Mouse (Mus musculus): ENCODE results near the gene Clec2l.

Gene Clec2l

DNA sequence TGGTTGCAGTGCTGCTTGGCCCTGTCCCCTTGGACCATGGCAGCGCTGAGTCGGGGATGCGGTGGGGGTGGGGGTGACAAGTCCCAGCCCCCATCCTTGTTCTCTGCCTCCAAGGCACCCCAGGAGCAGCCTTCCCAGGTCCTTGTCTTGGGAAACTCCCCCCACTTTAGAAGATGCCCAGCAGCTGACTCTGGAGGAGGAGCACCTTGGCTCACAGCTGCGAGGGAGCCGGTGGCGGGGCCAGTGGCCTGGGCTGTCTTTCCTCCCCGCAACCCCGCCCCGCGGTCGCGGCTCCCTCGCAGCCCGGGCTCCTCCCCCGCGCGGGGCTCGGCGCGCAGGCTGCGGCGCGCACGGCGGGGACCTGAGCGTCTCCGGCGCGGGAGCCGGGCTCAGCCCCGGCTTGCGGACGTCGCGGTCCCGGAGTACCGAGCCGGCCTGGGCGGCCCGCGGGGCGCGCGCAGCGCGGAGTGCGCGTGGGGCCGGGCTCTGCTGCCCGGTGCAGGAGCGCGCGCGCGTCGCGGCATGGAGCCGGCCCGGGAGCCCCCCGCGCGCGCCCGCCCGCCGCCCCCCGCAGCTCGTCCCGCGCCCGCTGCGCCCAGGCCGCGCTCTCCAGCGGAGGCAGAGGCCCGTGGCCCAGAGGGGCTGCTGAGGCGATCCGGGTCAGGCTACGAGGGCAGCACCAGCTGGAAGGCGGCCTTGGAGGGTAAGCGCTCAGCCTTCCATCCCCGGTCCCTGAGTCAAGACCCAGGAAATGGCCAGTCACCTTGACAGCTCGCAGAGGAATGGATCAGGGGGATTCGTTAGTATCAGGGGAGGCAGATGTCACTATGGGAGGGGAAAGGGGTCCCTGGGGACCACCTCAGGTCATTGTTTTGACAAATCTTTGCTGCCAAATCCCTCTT, at the start of gene Clec2l:
Gene Clec2l (plus strand): TSS at position 356 of the 902 bp plus-strand sequence.
- peak in 1 of 2 experiments; percentile 31 for DNase-seq (ENCODE audit: low spot score in 2 of 2)

DNA sequence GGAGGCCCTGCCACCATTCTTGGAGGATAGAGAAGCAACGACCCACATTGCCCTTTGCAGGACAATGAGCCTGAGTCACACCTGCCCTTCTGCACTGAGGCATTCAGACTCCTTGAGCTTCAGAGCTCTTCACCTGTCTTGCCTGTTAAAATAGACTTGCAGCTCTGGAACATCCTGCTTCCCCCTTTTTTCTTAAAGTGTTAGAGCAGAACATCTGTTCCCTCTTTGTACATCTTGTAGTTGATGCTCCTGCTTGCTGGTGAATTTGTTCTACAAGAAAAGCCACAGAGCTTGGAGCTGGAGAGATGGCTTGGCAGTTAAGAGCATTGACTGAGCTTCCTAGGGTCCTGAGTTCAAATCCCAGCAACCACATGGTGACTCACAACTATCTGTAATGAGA, 40.5 kb upstream of the Clec2l start:
- peak in 1 of 2 experiments; percentile 32 for DNase-seq (ENCODE audit: low spot score in 2 of 2)

DNA sequence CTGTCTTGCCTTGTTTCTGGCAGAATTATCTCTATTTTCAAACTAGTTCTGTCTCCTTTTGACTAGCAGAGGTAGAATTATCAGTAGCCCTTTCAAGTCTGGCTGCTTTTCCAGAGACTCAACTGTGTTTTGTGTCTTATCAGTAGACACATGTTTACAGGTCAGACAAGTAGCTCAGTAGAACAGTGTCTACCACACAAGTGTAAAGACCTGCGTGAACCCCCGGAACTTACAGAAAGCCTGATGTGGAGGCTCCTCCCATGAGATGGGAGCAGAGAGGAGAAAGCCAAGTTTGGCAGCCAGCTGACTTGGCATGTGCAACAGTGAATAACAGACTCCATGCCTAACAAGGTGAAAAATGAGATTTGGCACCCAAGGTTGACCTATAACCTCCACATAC, 39.4 kb upstream of the Clec2l start:
- DNase-seq (ENCODE audit: low spot score in 2 of 2), result no peak

- no peak for DNase-seq (ENCODE audit: low spot score in 2 of 2)
Measured at GRCm38 (mm10) chr6:38624439-38624838, 38.4 kb upstream of the Clec2l start.

GRCm38 (mm10) chr6:38626086-38626485, 36.8 kb upstream of the Clec2l start:
- DNase-seq (ENCODE audit: low spot score in 2 of 2), result no peak

DNA sequence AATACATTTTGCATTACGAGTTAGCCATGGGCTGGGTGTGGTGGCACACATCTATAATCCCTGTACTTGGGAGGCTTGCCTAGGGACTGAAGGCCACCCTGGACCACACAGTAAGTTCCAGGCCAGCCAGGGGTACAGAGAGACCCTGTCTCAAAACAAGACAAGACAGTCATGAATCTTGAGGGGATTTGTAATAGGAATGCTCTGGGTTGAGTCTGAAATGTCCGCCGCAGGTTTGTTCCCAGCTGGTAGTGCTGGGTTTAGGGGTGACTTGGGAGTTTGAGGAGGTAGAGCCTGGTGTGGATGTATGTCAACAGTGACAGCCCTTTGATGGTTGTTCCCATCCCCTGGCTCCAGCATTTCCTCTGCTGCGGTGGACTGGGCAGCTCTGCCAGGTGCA, 35.8 kb upstream of the Clec2l start:
- no peak for DNase-seq (ENCODE audit: low spot score in 2 of 2)

GRCm38 (mm10) chr6:38627486-38627885, 35.4 kb upstream of the Clec2l start:
- DNase-seq (ENCODE audit: low spot score in 2 of 2), result no peak

DNA sequence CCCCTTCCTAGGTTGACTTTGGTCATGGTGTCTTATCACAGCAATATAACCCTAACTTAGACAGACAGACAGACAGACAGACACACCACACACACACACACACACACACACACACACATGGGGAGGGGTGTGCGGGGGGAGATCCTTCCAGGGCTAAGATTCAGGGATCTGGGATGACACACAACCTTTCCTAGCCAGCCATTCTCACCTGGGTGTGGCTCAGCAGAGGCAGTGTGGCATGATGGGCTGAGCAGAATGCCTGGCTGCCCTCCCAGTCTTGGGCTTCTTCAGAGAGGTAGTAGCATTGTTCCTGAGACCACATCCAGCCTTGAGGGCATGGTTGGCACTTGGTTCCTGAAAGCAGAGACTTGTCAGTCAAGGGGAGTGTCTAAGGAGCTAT, 33.3 kb upstream of the Clec2l start:
- DNase-seq (ENCODE audit: low spot score in 2 of 2), result no peak

DNA sequence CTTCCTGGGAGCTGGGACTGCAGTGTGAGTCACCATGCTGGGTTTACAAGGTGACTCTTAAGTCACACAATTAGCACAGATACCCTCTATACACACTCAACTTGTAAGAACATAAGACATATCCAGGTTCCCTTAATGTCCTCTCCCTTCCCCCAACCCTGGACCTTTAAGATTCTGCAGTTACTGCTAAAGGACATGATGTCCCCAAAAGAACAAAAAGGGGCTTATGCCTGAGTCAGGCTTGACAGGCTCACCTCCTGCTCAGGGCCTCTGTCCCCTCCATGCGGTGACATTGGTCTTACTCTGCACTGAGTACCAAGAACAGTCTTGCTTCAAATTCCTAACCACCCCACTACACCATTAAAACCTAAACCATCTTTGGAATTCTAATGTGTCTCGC, 30.0 kb upstream of the Clec2l start:
- DNase-seq (ENCODE audit: low spot score in 2 of 2), result no peak

DNA sequence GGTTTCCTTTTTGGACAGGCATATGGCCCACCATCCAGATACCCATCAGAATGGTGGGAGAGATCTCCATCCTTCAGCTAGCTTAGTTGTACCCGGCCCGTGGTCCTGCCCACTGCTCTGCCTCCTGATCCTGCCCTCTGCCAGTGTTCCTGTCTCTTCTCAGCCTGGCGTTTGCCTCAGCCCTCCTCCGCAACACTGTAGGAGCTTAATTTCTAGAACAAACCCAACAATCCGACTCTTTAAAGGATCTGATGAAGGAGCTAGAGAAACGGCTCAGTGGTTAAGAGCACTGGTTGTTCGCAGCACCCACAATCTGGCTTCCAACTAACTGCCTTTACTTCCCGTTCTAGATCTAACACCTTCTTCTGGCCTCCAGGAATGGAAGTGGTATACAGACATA, 28.4 kb upstream of the Clec2l start:
- no peak for DNase-seq (ENCODE audit: low spot score in 2 of 2)

GRCm38 (mm10) chr6:38635941-38636851, 26.7 kb upstream of the Clec2l start:
- no peak for DNase-seq (ENCODE audit: low spot score in 2 of 2)

GRCm38 (mm10) chr6:38636852-38637618, 25.8 kb upstream of the Clec2l start, which contains the start of gene Klrg2:
Klrg2 (minus strand) TSS chr6:38637242.
- peak in 1 of 2 experiments; percentile 18 for DNase-seq (ENCODE audit: low spot score in 2 of 2)

DNA sequence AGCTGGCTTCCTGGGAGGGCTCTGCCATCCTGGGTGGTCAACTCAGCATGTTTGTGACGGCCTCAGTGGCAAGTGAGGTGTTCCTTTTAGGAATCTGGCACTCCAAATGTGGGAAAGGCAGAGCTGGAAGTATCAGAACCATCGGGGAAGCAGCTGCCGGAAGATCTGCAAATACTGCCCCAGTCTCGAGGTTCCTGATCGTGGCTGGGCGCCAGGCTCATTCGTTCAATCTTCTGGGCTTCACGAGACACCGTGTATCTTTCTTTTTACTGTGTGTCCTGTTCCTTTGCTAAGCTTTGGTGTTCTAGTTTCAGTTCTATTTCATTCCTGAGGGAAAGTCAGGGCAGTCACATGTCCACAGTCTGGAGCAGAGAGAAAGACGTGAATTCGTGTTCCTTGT, 22.5 kb upstream of the Clec2l start:
- no peak for DNase-seq (ENCODE audit: low spot score in 2 of 2)

GRCm38 (mm10) chr6:38641228-38641627, 21.6 kb upstream of the Clec2l start:
- no peak for DNase-seq (ENCODE audit: low spot score in 2 of 2)

DNA sequence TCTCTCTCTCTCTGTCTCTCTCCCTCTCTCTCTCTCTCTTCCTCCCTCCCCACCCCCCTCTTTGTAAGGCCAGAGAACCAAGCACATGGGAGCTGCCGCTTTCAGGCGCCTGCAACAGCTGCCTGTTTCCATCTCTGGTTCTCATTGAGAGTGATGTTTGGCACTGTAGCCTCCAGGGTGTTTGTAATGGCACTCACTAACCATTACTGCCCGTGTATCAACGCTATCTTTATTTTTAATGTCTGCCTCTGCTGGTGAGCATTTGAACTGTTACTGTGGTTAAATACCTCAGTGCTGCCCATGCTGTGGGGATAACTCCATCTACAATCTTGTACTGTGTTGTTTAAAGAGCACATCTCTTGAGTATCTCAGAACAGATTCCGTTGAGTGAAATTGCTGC, 21.2 kb upstream of the Clec2l start:
- DNase-seq (ENCODE audit: low spot score in 2 of 2), result no peak

- no peak for DNase-seq (ENCODE audit: low spot score in 2 of 2)
Measured at GRCm38 (mm10) chr6:38642593-38642992, 20.3 kb upstream of the Clec2l start.

GRCm38 (mm10) chr6:38643039-38643438, 19.8 kb upstream of the Clec2l start:
- DNase-seq (ENCODE audit: low spot score in 2 of 2), result no peak

GRCm38 (mm10) chr6:38649545-38649944, 13.3 kb upstream of the Clec2l start:
- no peak for DNase-seq (ENCODE audit: low spot score in 2 of 2)

DNA sequence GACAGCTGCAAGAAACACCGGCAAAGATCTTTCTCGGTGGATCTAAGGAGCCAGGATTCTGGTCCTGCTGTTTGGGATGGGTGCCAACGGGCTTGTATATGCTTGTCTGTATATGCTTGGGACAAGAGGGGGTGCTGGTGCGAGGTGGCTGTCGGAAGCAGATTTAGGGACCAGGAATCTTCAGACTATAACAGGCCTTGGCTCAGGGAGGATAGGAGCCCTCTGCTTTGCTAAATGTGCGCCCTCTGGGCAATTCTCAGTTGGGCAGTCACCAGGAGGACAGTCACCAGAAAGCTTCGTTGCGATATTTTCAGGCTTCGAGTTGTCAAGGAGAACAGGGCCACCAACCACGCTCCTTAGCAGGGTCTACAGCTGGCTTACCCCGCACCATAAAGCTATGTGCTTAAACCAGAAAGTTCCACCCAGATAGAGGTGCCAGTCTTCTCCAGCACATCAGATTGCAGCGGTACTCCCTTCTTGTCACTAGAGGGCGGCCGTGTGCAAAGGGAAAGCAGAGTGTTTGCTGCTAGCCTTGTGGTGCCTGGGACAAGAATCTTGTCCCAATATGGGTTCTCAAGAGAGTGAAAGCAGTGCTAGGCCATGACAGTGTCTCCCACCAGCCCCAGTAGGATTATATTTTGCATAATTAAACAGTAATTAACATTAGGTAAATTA, 12.5 kb upstream of the Clec2l start:
- DNase-seq (ENCODE audit: low spot score in 2 of 2), result peak in 1 of 2 experiments; percentile 78

- DNase-seq (ENCODE audit: low spot score in 2 of 2), result no peak
Measured at GRCm38 (mm10) chr6:38661626-38662025, 1.2 kb upstream of the Clec2l start.

- no peak for DNase-seq (ENCODE audit: low spot score in 2 of 2)
Measured at GRCm38 (mm10) chr6:38669580-38669979, 6.7 kb downstream of the Clec2l start.

Measured in left cerebral cortex, adult 9 months (tissue).